Mouse (Mus musculus): Measurements from ENCODE around the gene Hpse. TPM values are rescaled to one million over a fixed set of nuclear protein-coding genes. Genes with fewer than 3 reads are reported as not detected.

Hpse gene
- 0.33 and 0.41 TPM in 2 replicates for polyA plus RNA-seq (2014; fragmentation: Nextera tagmentation; extraction: Ambion mirVana)

DNA sequence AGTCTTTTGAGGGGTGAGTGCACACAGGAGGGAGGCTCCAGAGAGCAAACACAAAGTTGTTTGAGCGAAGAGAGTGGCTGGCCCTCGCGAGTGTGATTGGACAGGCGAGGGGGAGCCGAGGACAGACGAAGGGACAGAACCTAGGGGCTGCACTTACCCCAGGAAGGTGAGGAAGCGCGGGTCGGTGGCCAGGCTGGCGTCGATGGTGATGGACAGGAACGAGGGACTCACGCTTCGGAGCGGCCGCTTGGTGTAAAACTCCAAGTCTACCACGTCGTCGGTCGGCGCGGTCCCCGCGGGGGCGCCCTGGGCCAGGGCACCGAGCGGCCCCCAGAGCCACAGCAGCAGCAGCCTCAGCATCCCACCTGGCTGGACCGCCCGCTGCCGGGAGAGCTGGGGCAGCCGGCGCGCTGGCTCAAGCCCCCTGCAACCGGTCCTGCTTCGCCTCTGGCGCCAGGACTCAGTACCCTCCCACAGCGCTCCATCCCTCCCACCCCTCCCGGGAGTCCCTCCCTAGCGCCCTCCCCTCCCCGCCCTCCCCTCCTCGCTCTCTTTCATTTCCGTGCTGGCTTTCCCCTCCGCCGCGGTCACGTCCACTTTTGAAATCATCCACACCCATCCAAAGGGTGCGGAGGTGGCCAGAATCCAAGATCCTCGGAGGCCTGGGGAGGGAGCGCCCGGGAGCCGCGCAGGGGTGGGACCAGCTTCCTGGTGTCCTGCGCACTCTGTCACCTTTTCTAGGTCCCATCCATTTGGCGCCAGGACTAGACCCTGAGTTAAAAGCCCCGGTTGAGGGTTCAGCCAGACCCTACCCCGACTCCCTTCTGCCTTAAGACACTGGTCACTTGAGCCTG is at the start of gene Hpse:
Hpse (minus strand) TSS at position 482 of the 854 bp plus-strand sequence.
- under 1% methylated on average over 35 of the region's 56 CpGs for WGBS
- H3K27me3 ChIP-seq (replicated peaks; ENCODE audit: control insufficient read depth, insufficient read depth, low read length) = no peaks in the 10 kb centered on the region; the same call in 1 of the 2 replicates
- H3K27ac ChIP-seq (ENCODE audit: low read depth, low read length) = no peak within 1 kb of the TSS
- peak within 1 kb of the TSS; percentile 43 for H3K4me3 ChIP-seq (ENCODE audit: low read depth, low read length)
- H3K36me3 ChIP-seq (ENCODE audit: control insufficient read depth, insufficient read depth, low read length) = no peaks in the 10 kb centered on the region
- H3K4me2 ChIP-seq (ENCODE audit: low read length) = peak within 1 kb of the TSS; percentile 94
- no peaks in the 10 kb centered on the region for H3K9me3 ChIP-seq (replicated peaks; ENCODE audit: control insufficient read depth, low read length)
- H3K4me1 ChIP-seq (ENCODE audit: control insufficient read depth, insufficient read depth, low read length) = no peaks in the 10 kb centered on the region
- peak within 1 kb of the TSS; percentile 58 for H3K9ac ChIP-seq (ENCODE audit: low read length)
- DNase-seq (ENCODE audit: low spot score) = peak; percentile 42
- ATAC-seq = peak; percentile 63

GRCm38 (mm10) chr5:100766026-100766425 is 46.5 kb upstream of the Hpse start:
- no peak for DNase-seq (ENCODE audit: low spot score)
- peaks cover 90% of the 10 kb centered on the region for H3K36me3 ChIP-seq (ENCODE audit: control insufficient read depth, insufficient read depth, low read length)
- no peaks in the 10 kb centered on the region for H3K9me3 ChIP-seq (replicated peaks; ENCODE audit: control insufficient read depth, low read length)
- no peak overlapping the region for H3K4me2 ChIP-seq (ENCODE audit: low read length)
- H3K27ac ChIP-seq (ENCODE audit: low read depth, low read length) = no peak overlapping the region
- no peaks in the 10 kb centered on the region for H3K27me3 ChIP-seq (replicated peaks; ENCODE audit: control insufficient read depth, insufficient read depth, low read length)
- 93% methylated on average over 7 of the region's 7 CpGs for WGBS
- no peak overlapping the region for H3K4me3 ChIP-seq (ENCODE audit: low read depth, low read length)
- H3K9ac ChIP-seq (ENCODE audit: low read length) = no peak overlapping the region
- H3K4me1 ChIP-seq (ENCODE audit: control insufficient read depth, insufficient read depth, low read length) = no peaks in the 10 kb centered on the region
- ATAC-seq = no peak

DNA sequence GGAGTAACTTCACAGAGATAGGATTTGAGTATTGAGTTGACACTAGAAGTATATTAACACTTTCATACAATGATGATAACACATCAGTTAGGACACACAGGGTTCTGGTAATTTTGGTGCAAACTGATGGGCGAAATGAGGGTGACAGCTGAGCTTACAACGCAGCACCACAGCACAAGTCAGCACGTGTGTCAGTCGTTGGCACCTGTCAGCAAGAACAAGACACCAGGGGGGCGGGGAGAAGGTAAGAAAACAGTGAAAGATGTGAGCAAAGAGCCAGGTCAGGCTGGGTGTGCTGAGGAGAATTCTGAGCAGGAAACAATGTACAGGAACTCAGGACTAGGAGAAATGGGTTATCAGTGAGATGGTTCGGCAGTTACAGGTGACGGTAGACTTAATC is 42.2 kb upstream of the Hpse start:
- peaks cover 50% of the 10 kb centered on the region for H3K36me3 ChIP-seq (ENCODE audit: control insufficient read depth, insufficient read depth, low read length)
- no peak overlapping the region for H3K4me3 ChIP-seq (ENCODE audit: low read depth, low read length)
- 93% methylated on average over 7 of the region's 7 CpGs for WGBS
- DNase-seq (ENCODE audit: low spot score) = no peak
- no peaks in the 10 kb centered on the region for H3K27me3 ChIP-seq (replicated peaks; ENCODE audit: control insufficient read depth, insufficient read depth, low read length)
- H3K9me3 ChIP-seq (replicated peaks; ENCODE audit: control insufficient read depth, low read length) = no peaks in the 10 kb centered on the region
- H3K4me2 ChIP-seq (ENCODE audit: low read length) = no peak overlapping the region
- no peak overlapping the region for H3K27ac ChIP-seq (ENCODE audit: low read depth, low read length)
- H3K4me1 ChIP-seq (ENCODE audit: control insufficient read depth, insufficient read depth, low read length) = no peaks in the 10 kb centered on the region
- H3K9ac ChIP-seq (ENCODE audit: low read length) = no peak overlapping the region
- ATAC-seq = no peak

DNA sequence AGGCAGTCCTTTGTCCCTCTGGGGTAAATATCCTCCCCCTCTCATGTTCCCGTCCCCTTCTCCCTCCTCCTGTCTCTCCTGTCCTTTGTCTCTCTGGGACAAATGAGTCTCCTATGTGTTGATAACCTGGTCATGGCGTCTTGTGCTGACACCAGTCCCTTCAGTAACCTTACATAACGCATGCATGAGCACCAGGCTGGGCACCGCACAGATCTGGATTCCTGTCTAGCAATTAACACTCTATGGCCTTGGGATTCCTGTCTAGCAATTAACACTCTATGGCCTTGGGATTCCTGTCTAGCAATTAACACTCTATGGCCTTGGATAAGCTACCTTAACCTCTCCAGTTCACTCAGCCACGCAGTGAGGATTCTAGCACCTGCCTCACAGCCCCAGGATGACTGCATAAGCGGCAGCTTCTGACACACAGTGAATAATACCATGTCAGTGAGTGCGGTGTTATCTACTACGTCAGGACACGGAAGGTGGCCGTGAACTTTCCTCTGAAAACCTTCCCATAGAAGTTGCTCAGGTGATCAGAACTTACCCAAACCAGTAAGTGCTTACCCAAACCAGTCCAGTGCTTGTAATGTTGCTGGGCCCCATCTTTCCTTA is 40.6 kb upstream of the Hpse start:
- Histone ChIP-seq H3K36me3 (ENCODE audit: control insufficient read depth, insufficient read depth, low read length) (peaks cover 34% of the 10 kb centered on the region), H3K27ac (ENCODE audit: low read depth, low read length) (no peak overlapping the region), H3K4me2 (ENCODE audit: low read length) (no peak overlapping the region), H3K4me1 (ENCODE audit: control insufficient read depth, insufficient read depth, low read length) (no peaks in the 10 kb centered on the region), H3K27me3 (replicated peaks; ENCODE audit: control insufficient read depth, insufficient read depth, low read length) (no peaks in the 10 kb centered on the region), H3K4me3 (ENCODE audit: low read depth, low read length) (no peak overlapping the region), H3K9ac (ENCODE audit: low read length) (no peak overlapping the region), H3K9me3 (replicated peaks; ENCODE audit: control insufficient read depth, low read length) (no peaks in the 10 kb centered on the region)
- DNase-seq (ENCODE audit: low spot score) = peak; percentile 10
- no peak; the same call in 1 of the 2 replicates for ATAC-seq
- 75% methylated on average over 10 of the region's 10 CpGs for WGBS

DNA sequence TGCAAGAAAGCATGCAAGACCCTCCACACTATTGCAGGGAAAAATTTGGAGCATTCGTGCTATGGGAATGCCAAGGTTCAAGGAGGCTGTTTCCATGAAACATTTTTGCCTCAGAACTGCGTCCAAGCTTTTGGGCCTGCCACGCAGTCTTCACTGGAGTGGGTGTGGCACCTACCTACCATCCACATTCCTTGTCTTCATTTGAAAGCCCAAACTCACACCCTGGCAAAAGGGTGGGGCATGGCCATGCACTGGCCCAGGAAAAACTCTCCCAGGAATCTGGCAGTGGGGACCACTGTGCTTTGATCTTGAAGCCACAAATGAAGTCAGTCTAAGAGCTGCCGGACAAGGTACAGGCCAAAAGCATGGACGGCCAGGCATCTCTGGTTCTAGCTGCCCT is 38.6 kb upstream of the Hpse start:
- Histone ChIP-seq H3K4me3 (ENCODE audit: low read depth, low read length) (no peak overlapping the region), H3K27ac (ENCODE audit: low read depth, low read length) (no peak overlapping the region), H3K4me2 (ENCODE audit: low read length) (no peak overlapping the region), H3K9ac (ENCODE audit: low read length) (no peak overlapping the region), H3K9me3 (replicated peaks; ENCODE audit: control insufficient read depth, low read length) (no peaks in the 10 kb centered on the region), H3K36me3 (ENCODE audit: control insufficient read depth, insufficient read depth, low read length) (peaks cover 13% of the 10 kb centered on the region), H3K4me1 (ENCODE audit: control insufficient read depth, insufficient read depth, low read length) (no peaks in the 10 kb centered on the region), H3K27me3 (replicated peaks; ENCODE audit: control insufficient read depth, insufficient read depth, low read length) (no peaks in the 10 kb centered on the region)
- no peak for DNase-seq (ENCODE audit: low spot score)
- 97% methylated on average over 5 of the region's 5 CpGs for WGBS
- no peak for ATAC-seq

DNA sequence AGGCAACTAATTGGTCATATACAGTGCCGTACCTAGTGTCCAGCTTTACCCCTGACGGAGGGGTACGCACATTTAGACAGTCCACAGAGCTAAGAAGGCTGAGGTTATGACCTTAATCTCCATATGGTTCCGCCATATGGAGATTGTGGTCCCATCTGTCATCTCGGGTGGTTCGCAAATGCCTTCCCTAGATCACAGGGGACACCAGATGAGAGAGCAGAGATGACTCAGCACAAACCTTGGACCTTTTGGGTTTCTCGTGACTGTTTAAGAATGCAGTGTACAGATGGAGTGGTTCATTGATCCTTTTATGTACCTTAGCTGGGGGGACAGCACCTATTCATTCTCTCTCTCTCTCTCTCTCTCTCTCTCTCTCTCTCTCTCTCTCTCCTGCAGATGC is 33.9 kb upstream of the Hpse start:
- H3K9me3 ChIP-seq (replicated peaks; ENCODE audit: control insufficient read depth, low read length) = no peaks in the 10 kb centered on the region
- no peaks in the 10 kb centered on the region for H3K27me3 ChIP-seq (replicated peaks; ENCODE audit: control insufficient read depth, insufficient read depth, low read length)
- H3K4me3 ChIP-seq (ENCODE audit: low read depth, low read length) = no peak overlapping the region
- H3K36me3 ChIP-seq (ENCODE audit: control insufficient read depth, insufficient read depth, low read length) = no peaks in the 10 kb centered on the region
- no peaks in the 10 kb centered on the region for H3K4me1 ChIP-seq (ENCODE audit: control insufficient read depth, insufficient read depth, low read length)
- no peak overlapping the region for H3K27ac ChIP-seq (ENCODE audit: low read depth, low read length)
- 68% methylated on average over 7 of the region's 7 CpGs for WGBS
- no peak overlapping the region for H3K9ac ChIP-seq (ENCODE audit: low read length)
- no peak overlapping the region for H3K4me2 ChIP-seq (ENCODE audit: low read length)
- ATAC-seq (no peak), DNase-seq (ENCODE audit: low spot score) (no peak)

DNA sequence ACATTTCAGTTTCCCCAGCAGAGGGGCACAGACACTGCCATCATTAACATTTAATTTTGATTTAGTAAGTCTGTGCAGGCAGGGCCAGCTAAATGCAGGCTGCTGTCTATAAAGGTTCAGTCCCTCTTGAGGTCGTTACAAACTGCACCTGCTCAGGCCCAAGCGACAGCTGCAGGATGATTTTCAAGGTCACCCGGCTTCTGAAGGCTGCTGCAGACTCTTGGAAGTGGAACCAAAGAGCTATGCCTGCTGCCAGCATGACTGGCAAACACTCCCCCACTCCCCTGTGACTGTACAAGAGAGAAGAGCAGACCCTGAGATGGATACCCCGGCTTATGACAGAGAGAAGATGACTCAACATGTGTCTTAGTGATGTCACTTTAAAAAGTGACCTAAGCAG is 32.1 kb upstream of the Hpse start:
- ATAC-seq (no peak), DNase-seq (ENCODE audit: low spot score) (peak; percentile 14)
- Histone ChIP-seq H3K27ac (ENCODE audit: low read depth, low read length) (no peak overlapping the region), H3K4me3 (ENCODE audit: low read depth, low read length) (no peak overlapping the region), H3K9ac (ENCODE audit: low read length) (no peak overlapping the region), H3K36me3 (ENCODE audit: control insufficient read depth, insufficient read depth, low read length) (no peaks in the 10 kb centered on the region), H3K9me3 (replicated peaks; ENCODE audit: control insufficient read depth, low read length) (no peaks in the 10 kb centered on the region), H3K27me3 (replicated peaks; ENCODE audit: control insufficient read depth, insufficient read depth, low read length) (no peaks in the 10 kb centered on the region), H3K4me1 (ENCODE audit: control insufficient read depth, insufficient read depth, low read length) (no peaks in the 10 kb centered on the region), H3K4me2 (ENCODE audit: low read length) (no peak overlapping the region)
- 68% methylated on average over 4 of the region's 4 CpGs for WGBS

DNA sequence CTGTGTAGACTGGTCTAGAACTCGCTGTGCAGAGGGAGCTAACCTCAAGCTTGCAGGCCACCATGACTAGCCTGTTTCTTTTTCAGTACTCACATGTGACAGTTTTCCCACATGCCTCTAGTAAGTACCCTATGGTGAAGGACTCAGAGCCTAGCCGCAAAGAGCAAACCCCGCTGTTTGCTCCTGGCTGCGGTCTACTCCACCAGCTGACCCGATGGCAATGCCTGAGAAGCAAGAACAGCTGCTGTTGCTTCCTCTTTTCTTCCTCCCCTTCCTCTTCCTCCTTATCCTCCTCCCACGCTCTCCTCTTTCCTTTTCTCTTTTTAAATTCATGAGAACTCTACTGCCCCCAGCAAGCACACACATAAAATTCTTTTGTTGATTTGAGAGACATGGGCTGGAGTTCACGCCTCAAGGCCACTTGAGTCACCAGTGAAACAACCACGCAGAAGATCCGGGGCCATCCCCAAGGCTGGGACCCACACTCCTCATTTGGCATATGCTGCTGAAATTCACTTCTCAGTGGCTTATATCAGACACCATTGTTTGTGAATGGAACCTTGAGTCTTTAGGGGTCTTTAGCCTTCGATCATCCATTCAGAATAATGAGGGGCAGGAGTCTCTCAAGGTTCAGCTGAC is 31.2 kb upstream of the Hpse start:
- no peak for ATAC-seq
- no peak overlapping the region for H3K4me3 ChIP-seq (ENCODE audit: low read depth, low read length)
- H3K4me1 ChIP-seq (ENCODE audit: control insufficient read depth, insufficient read depth, low read length) = no peaks in the 10 kb centered on the region
- H3K36me3 ChIP-seq (ENCODE audit: control insufficient read depth, insufficient read depth, low read length) = no peaks in the 10 kb centered on the region
- no peak for DNase-seq (ENCODE audit: low spot score)
- no peak overlapping the region for H3K4me2 ChIP-seq (ENCODE audit: low read length)
- no peaks in the 10 kb centered on the region for H3K27me3 ChIP-seq (replicated peaks; ENCODE audit: control insufficient read depth, insufficient read depth, low read length)
- no peaks in the 10 kb centered on the region for H3K9me3 ChIP-seq (replicated peaks; ENCODE audit: control insufficient read depth, low read length)
- H3K9ac ChIP-seq (ENCODE audit: low read length) = no peak overlapping the region
- WGBS = 83% methylated on average over 10 of the region's 10 CpGs
- H3K27ac ChIP-seq (ENCODE audit: low read depth, low read length) = 0 out of 2 replicates have a peak overlapping the region, but pooled peaks have one; percentile 27

Measured in forebrain, embryonic 14.5 days (tissue).